Mouse (Mus musculus) heart, embryonic 11.5 days (tissue): Measurements from ENCODE around the gene Hbb-y. TPM values are rescaled to one million over a fixed set of nuclear protein-coding genes. Genes with fewer than 3 reads are reported as not detected.
"Not testable (repeated sequence)": the region's sequence is repeated elsewhere in the genome, so short reads cannot be mapped to it uniquely, and the experiment has no call there.

ENCODE experiments used
- ATAC-seq: fragments of 200-750 bp; cut with Nextera tagmentation; replicated peaks from 2 replicates; pipeline ENCODE4 v1.8.0; 2017; ENCODE audit warnings: moderate library complexity; ENCODE audit not compliant: insufficient number of reproducible peaks, low FRiP score, low TSS enrichment
- H3K27ac ChIP-seq: fragments of 300-500 bp; sonication (generic); 2 replicates; pipeline ENCODE4 v1.5.1; 2014; ENCODE audit warnings: mild to moderate bottlenecking, low read depth, low read length
- H3K27me3 ChIP-seq: fragments of 300-500 bp; sonication (generic); 2 replicates; pipeline ENCODE4 v1.6.1; 2014; ENCODE audit warnings: mild to moderate bottlenecking, low read length, mixed read lengths; ENCODE audit not compliant: control insufficient read depth, insufficient read depth
- H3K36me3 ChIP-seq: fragments of 300-500 bp; sonication (generic); 2 replicates; pipeline ENCODE4 v1.6.1; 2014; ENCODE audit warnings: mild to moderate bottlenecking, low read length, moderate library complexity, mixed read lengths; ENCODE audit not compliant: control insufficient read depth, insufficient read depth
- H3K4me1 ChIP-seq: fragments of 300-500 bp; sonication (generic); 2 replicates; pipeline ENCODE4 v1.6.1; 2014; ENCODE audit warnings: low read length; ENCODE audit not compliant: control insufficient read depth, insufficient read depth
- H3K4me2 ChIP-seq: fragments of 300-500 bp; sonication (generic); 2 replicates; pipeline ENCODE4 v1.6.1; 2014; ENCODE audit warnings: mild to moderate bottlenecking, moderate library complexity
- H3K4me3 ChIP-seq: fragments of 300-500 bp; sonication (generic); 2 replicates; pipeline ENCODE4 v1.5.1; 2014; ENCODE audit warnings: low read depth, low read length
- H3K9ac ChIP-seq: fragments of 300-500 bp; sonication (generic); 2 replicates; pipeline ENCODE4 v1.6.1; 2014; ENCODE audit warnings: mild to moderate bottlenecking, low read depth, low read length, moderate library complexity
- H3K9me3 ChIP-seq: fragments of 300-500 bp; sonication (generic); replicated peaks from 2 replicates; pipeline ENCODE4 v1.6.1; 2016; ENCODE audit warnings: low read length; ENCODE audit not compliant: control insufficient read depth
- WGBS: fragments of 180-500 bp; shearing (Covaris S2); extraction: QIAGEN DNeasy Blood & Tissue Kit; methylation state at CpG from one replicate; pipeline ENCODE4 v1.1.7; 2014; ENCODE audit not compliant: insufficient replicate concordance; 5-methylcytosine and 5-hydroxymethylcytosine counted together
- polyA plus RNA-seq: library from polyadenylated mRNA; unstranded; fragments of >200 nt; fragmentation: Nextera tagmentation; extraction: Ambion mirVana; gene quantifications from 2 replicates; pipeline ENCODE4 v1.2.1, GENCODE M21; 2014

Gene Hbb-y
- polyA plus RNA-seq, 1 experiment from 2014 or later = 41,924 TPM

DNA sequence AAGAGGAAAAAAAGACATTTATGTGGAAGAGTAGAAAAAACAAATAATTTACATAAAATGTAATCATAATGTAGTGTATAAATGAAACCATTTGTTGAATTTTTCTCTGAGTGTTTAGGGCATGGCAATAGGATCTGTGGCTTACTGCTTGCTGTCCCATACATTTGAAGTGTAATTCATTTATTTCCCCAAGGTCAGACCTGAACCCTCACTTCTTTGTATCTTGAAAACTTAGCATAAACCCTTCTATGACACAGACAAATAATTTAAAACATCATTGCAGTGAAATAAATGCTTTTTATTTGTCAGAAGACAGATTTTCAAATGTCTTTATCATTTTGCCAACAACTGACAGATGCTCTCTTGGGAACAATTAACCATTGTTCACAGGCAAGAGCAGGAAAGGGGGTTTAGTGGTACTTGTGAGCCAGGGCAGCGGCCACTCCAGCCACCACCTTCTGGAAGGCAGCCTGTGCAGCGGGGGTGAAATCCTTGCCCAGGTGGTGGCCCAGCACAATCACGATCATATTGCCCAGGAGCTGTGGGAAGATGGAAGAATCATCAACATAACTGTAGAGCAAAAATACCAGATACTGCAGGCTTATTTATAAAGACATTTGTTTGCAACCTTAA, 26.6 kb downstream of the Hbb-y start:
- ATAC-seq = no peak
- Histone ChIP-seq H3K36me3 (no peaks in the 10 kb centered on the region), H3K4me3 (no peak overlapping the region), H3K4me1 (no peaks in the 10 kb centered on the region), H3K4me2 (no peak overlapping the region), H3K27ac (no peak overlapping the region), H3K27me3 (no peaks in the 10 kb centered on the region), H3K9ac (no peak overlapping the region), H3K9me3 (no peaks in the 10 kb centered on the region)
- 61% methylated on average over 3 of the region's 3 CpGs for WGBS

GRCm38 (mm10) chr7:103825536-103826254, 27.3 kb downstream of the Hbb-y start:
- no peak overlapping the region for H3K4me2 ChIP-seq
- no peak overlapping the region for H3K27ac ChIP-seq
- no peaks in the 10 kb centered on the region for H3K36me3 ChIP-seq
- no peak overlapping the region for H3K9ac ChIP-seq
- no peak for ATAC-seq
- WGBS = 92% methylated on average over 3 of the region's 3 CpGs
- no peak overlapping the region for H3K4me3 ChIP-seq
- no peaks in the 10 kb centered on the region for H3K4me1 ChIP-seq
- no peaks in the 10 kb centered on the region for H3K9me3 ChIP-seq
- H3K27me3 ChIP-seq = no peaks in the 10 kb centered on the region

GRCm38 (mm10) chr7:103824597-103824996, 28.4 kb downstream of the Hbb-y start:
- WGBS = 83% methylated on average over 2 of the region's 2 CpGs
- no peak overlapping the region for H3K9ac ChIP-seq
- H3K27me3 ChIP-seq = no peaks in the 10 kb centered on the region
- ATAC-seq = no peak
- no peak overlapping the region for H3K4me2 ChIP-seq
- H3K27ac ChIP-seq = no peak overlapping the region
- H3K9me3 ChIP-seq = no peaks in the 10 kb centered on the region
- H3K4me1 ChIP-seq = no peaks in the 10 kb centered on the region
- no peak overlapping the region for H3K4me3 ChIP-seq
- H3K36me3 ChIP-seq = no peaks in the 10 kb centered on the region

- H3K9ac ChIP-seq, H3K4me3 ChIP-seq, H3K4me1 ChIP-seq, H3K36me3 ChIP-seq, H3K27me3 ChIP-seq, H3K9me3 ChIP-seq, H3K4me2 ChIP-seq, H3K27ac ChIP-seq, ATAC-seq: not testable (repeated sequence)
- WGBS = 92% methylated on average over 1 of the region's 2 CpGs
Observed at GRCm38 (mm10) chr7:103815085-103815484, 37.9 kb downstream of the Hbb-y start.

GRCm38 (mm10) chr7:103813766-103814165, 39.2 kb downstream of the Hbb-y start, which contains the start of gene Hbb-bt:
Gene Hbb-bt (minus strand): TSS chr7:103813996.
- Histone ChIP-seq H3K9ac (no peak within 1 kb of the TSS), H3K4me3 (no peak within 1 kb of the TSS), H3K36me3 (no peaks in the 10 kb centered on the region), H3K9me3 (no peaks in the 10 kb centered on the region), H3K27ac (no peak within 1 kb of the TSS), H3K4me2 (0 out of 2 replicates have a peak within 1 kb of the TSS, but pooled peaks have one; percentile 14), H3K4me1 (peaks cover 5% of the 10 kb centered on the region; the same call in 1 of the 2 replicates), H3K27me3 (no peaks in the 10 kb centered on the region)
- 83% methylated on average over 3 of the region's 3 CpGs for WGBS
- peak; percentile 92 for ATAC-seq

GRCm38 (mm10) chr7:103813152-103813551, 39.9 kb downstream of the Hbb-y start:
- H3K4me1 ChIP-seq, H3K9me3 ChIP-seq, H3K9ac ChIP-seq, H3K4me3 ChIP-seq, H3K27ac ChIP-seq, H3K36me3 ChIP-seq, ATAC-seq, H3K4me2 ChIP-seq, H3K27me3 ChIP-seq: not testable (repeated sequence)
- WGBS = no CpG with 5 or more reads among the region's 3 CpGs

DNA sequence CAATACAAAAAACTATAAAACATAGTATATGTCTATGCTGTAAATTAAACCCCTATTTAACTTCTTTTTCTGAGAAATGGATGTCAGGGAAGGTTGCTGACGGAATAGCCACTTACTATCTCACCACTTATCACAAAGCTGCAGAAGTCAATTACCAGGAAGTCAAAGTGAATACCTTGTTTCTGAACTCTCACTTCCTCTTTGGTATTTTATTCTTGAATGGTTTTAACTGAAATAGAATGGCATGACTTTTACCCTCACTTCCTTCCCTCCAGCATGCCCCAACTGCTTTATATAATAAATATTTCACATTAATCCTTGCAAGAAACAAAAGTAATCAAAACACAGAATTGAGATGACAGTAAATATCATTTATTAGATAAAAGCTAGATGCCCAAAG, 40.8 kb downstream of the Hbb-y start:
- H3K9ac ChIP-seq = no peak overlapping the region
- WGBS = 37% methylated on average over 1 of the region's 1 CpGs
- no peaks in the 10 kb centered on the region for H3K9me3 ChIP-seq
- H3K4me2 ChIP-seq = no peak overlapping the region
- peak overlapping the region; percentile 50; the same call in 1 of the 2 replicates for H3K27ac ChIP-seq
- H3K36me3 ChIP-seq = no peaks in the 10 kb centered on the region
- ATAC-seq = no peak
- peak overlapping the region; percentile 21; the same call in 1 of the 2 replicates for H3K4me3 ChIP-seq
- H3K4me1 ChIP-seq = peaks cover 5% of the 10 kb centered on the region; the same call in 1 of the 2 replicates
- no peaks in the 10 kb centered on the region for H3K27me3 ChIP-seq

- Histone ChIP-seq H3K4me1 (peaks cover 5% of the 10 kb centered on the region; the same call in 1 of the 2 replicates), H3K27me3 (no peaks in the 10 kb centered on the region), H3K9ac (no peak overlapping the region), H3K36me3 (no peaks in the 10 kb centered on the region), H3K27ac (peak overlapping the region; percentile 68; the same call in 1 of the 2 replicates), H3K4me3 (no peak overlapping the region), H3K9me3 (no peaks in the 10 kb centered on the region), H3K4me2 (no peak overlapping the region; the same call in 1 of the 2 replicates)
- peak; percentile 39 for ATAC-seq
- 40% methylated on average over 1 of the region's 1 CpGs for WGBS
Observed at GRCm38 (mm10) chr7:103811223-103811845, 41.7 kb downstream of the Hbb-y start.
